ENCODE assay signal across 8 mouse cellular contexts in the genomic region with DNA sequence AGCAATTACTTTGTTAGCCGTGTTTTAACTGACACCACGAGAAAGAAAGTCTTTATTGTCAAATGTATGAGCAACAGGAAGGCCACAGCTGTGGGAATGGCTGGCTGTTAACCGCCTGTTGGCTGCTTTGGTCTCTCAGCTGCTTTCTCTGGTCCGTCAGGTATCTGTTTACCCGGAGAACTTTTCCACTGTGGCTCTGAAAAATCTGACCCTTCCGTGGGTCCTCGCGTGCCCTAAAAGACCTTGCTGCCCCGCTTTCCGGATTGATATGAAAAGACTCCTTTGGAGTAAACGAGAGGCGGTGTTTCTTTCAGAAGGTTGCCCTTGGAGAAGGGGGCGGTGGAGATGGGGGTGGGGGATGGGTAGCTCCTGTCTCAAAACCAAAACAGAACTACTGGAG.
DNase-seq lines count a peak whose midpoint lies in the region; ATAC-seq lines count a peak whose summit lies in the region.

No protein-coding gene starts in this region.

- DNase-seq in heart, adult 11 months, result peak; percentile 35
- DNase-seq in heart, postnatal 14 days, result no peak
- DNase-seq in embryo, embryonic 10.5 days (ENCODE audit: low spot score), result peak; percentile 76
- DNase-seq in midbrain, embryonic 11.5 days (ENCODE audit: low spot score, missing footprints), result peak; percentile 94
- no peak for DNase-seq in urinary bladder, postnatal 25 days (ENCODE audit: low spot score)
- DNase-seq in left cerebral cortex, postnatal 10 days (ENCODE audit: extremely low spot score in 1 of 2, low spot score in 2 of 2), result no peak
- no peak for DNase-seq in left cerebral cortex, postnatal 14 days (ENCODE audit: low spot score in 2 of 2)

- intact Hi-C loops in heart, postnatal 14 days (cut with DNase I), result no loop called here
- intact Hi-C loops in left cerebral cortex, postnatal 10 days (cut with DNase I), result no loop called here
- intact Hi-C loops in left cerebral cortex, postnatal 14 days (cut with DNase I), result no loop called here

- ATAC-seq in hindbrain, embryonic 16.5 days, result no peak
- ATAC-seq in midbrain, embryonic 11.5 days (ENCODE audit: low FRiP score), result no peak

- peaks cover 14% of the 10 kb centered on the region for H3K4me1 ChIP-seq in hindbrain, embryonic 16.5 days (ENCODE audit: control insufficient read depth, insufficient read depth, low read depth, low read length)
- H3K4me1 ChIP-seq in midbrain, embryonic 11.5 days (ENCODE audit: control insufficient read depth, insufficient read depth, low read length), result peaks cover 34% of the 10 kb centered on the region

- 3% methylated on average over 13 of the region's 13 CpGs for WGBS in hindbrain, embryonic 16.5 days
- WGBS in midbrain, embryonic 11.5 days, result under 1% methylated on average over 13 of the region's 13 CpGs

- peak overlapping the region; percentile 25; the same call in 1 of the 2 replicates for H3K9ac ChIP-seq in hindbrain, embryonic 16.5 days (ENCODE audit: low read depth, low read length)
- peak overlapping the region; percentile 10; the same call in 1 of the 2 replicates for H3K9ac ChIP-seq in midbrain, embryonic 11.5 days (ENCODE audit: low read length)

- no peaks in the 10 kb centered on the region for H3K9me3 ChIP-seq in hindbrain, embryonic 16.5 days (ENCODE audit: control insufficient read depth, low read length)
- H3K9me3 ChIP-seq in midbrain, embryonic 11.5 days (ENCODE audit: control insufficient read depth, low read length), result no peaks in the 10 kb centered on the region

- H3K4me2 ChIP-seq in hindbrain, embryonic 16.5 days (ENCODE audit: low read length), result peak overlapping the region; percentile 53
- peak overlapping the region; percentile 50 for H3K4me2 ChIP-seq in midbrain, embryonic 11.5 days

- peak overlapping the region; percentile 14; the same call in 1 of the 2 replicates for H3K27ac ChIP-seq in hindbrain, embryonic 16.5 days (ENCODE audit: low read depth, low read length)
- peak overlapping the region; percentile 70 for H3K27ac ChIP-seq in midbrain, embryonic 11.5 days (ENCODE audit: low read depth, low read length)

- 0 out of 2 replicates have a peak, but pooled peaks cover 3% of the 10 kb centered on the region for H3K27me3 ChIP-seq in hindbrain, embryonic 16.5 days (replicated peaks; ENCODE audit: control insufficient read depth, insufficient read depth, low read length)
- peaks cover 5% of the 10 kb centered on the region for H3K27me3 ChIP-seq in midbrain, embryonic 11.5 days (ENCODE audit: control insufficient read depth, insufficient read depth, low read length)

- H3K36me3 ChIP-seq in hindbrain, embryonic 16.5 days (ENCODE audit: control insufficient read depth, insufficient read depth, low read length), result no peaks in the 10 kb centered on the region
- H3K36me3 ChIP-seq in midbrain, embryonic 11.5 days (ENCODE audit: control insufficient read depth, insufficient read depth, low read length), result no peaks in the 10 kb centered on the region

- H3K4me3 ChIP-seq in hindbrain, embryonic 16.5 days (ENCODE audit: low read length), result peak overlapping the region; percentile 37
- peak overlapping the region; percentile 21 for H3K4me3 ChIP-seq in midbrain, embryonic 11.5 days (ENCODE audit: low read depth, low read length)

Comparison
In these comparisons a context has a peak if more than half of its experiments do, and no peak if none do; other contexts are left out.
1. DNase-seq: peak in heart, adult 11 months (single experiment), embryo, embryonic 10.5 days (single experiment) and midbrain, embryonic 11.5 days (single experiment); none in heart, postnatal 14 days (0 of 2), urinary bladder, postnatal 25 days (single experiment), left cerebral cortex, postnatal 10 days (0 of 2) and left cerebral cortex, postnatal 14 days (0 of 2).